Mouse (Mus musculus): Measurements from ENCODE around the gene Oxsr1. TPM values are rescaled to one million over a fixed set of nuclear protein-coding genes. Genes with fewer than 3 reads are reported as not detected.
"Not testable (repeated sequence)": the region's sequence is repeated elsewhere in the genome, so short reads cannot be mapped to it uniquely, and the experiment has no call there.

Oxsr1 gene
- total RNA-seq (2015) (14.5 and 16.9 TPM in 2 replicates), total RNA-seq (2017) (29.1 and 32.2 TPM in 2 replicates)

GRCm38 (mm10) chr9:119322289-119323259 lies at the start of gene Oxsr1:
Oxsr1 (minus strand) TSS chr9:119322427.
- ATAC-seq (replicated peaks; ENCODE audit: poor library complexity), result peak; percentile 88

GRCm38 (mm10) chr9:119371251-119371650 lies 49.0 kb upstream of the Oxsr1 start:
- no peak for ATAC-seq (replicated peaks; ENCODE audit: poor library complexity)

DNA sequence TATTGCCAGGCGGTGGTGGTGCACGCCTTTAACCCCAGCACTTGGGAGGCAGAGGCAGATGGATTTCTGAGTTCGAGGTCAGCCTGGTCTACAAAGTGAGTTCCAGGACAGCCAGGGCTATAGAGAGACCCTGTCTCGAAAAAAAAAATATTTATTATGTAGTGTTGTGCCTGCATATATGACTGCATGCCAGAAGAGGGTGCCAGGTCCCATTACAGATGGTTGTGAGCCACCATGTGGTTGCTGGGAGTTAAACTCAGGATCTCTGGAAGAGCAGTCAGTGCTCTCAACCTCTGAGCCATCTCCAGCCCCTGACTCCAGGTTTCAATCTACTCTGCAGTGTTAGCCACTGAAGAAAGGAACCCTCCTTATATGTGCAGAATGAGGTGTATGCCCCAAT lies 48.5 kb upstream of the Oxsr1 start:
- not testable (repeated sequence) for ATAC-seq (replicated peaks; ENCODE audit: poor library complexity)

DNA sequence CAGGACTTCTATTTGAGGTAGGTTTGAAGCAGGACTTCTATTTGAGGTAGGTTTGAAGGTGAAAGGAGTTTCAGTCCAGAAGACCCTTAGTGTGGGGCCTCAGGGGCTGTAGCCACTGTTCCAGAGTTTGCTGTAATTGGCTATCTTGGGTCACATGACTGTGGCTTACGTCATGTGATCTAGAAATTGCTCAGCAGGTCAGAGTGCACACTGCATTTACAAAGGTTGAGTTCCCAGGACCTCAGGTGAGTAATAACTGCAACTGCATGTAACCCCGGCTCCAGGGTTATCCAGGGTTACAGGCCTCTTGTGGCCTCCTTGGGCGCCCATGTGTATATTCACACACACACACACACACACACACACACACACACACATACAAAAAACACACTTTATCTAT lies 46.1 kb upstream of the Oxsr1 start:
- ATAC-seq (replicated peaks; ENCODE audit: poor library complexity), result no peak

DNA sequence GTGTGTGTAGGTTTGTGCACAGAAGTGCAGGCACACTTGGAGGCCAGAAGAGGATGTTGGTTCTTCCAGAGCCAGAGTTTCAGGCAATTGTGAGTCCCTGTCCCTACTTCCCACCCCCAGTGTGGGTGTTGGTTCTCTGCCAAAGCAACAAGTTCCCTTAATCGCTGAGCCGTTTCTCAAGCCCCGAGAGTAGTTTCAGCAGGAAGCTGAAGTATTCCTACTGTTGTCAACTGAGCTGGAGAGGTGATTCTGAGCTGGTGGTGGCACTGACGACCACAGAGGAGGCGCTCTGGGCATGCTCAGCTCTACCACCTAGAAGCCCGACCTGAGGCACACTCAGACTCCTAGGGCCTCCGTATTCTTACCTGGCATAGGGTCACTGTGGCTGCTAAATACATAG lies 43.1 kb upstream of the Oxsr1 start, which contains the start of gene Slc22a14:
Slc22a14 (minus strand) TSS at position 270 of the 400 bp plus-strand sequence.
- ATAC-seq (replicated peaks; ENCODE audit: poor library complexity), result peak; percentile 77

- ATAC-seq (replicated peaks; ENCODE audit: poor library complexity), result no peak
Measured at GRCm38 (mm10) chr9:119363229-119363628, 41.0 kb upstream of the Oxsr1 start.

- ATAC-seq (replicated peaks; ENCODE audit: poor library complexity), result no peak
Measured at GRCm38 (mm10) chr9:119361416-119361815, 39.2 kb upstream of the Oxsr1 start.

DNA sequence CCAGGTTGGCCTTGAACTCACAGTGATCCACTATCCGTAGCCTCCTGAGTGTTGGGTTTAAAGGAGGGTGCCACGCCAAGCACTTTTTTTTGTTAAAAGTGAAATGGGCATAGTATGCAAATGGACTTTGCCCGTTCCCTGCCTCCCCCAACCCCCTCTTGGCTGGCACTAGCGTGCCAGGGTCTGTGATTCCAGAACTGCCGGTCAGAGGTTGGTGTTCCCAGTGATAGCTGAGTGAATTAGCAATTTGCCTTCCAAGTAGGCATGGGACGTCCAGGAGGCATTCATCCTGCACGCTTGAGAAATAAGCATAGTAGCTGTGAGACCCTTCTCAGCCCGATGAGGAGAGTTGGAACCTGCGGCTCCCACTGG lies 35.8 kb upstream of the Oxsr1 start:
- ATAC-seq (replicated peaks; ENCODE audit: poor library complexity), result no peak

DNA sequence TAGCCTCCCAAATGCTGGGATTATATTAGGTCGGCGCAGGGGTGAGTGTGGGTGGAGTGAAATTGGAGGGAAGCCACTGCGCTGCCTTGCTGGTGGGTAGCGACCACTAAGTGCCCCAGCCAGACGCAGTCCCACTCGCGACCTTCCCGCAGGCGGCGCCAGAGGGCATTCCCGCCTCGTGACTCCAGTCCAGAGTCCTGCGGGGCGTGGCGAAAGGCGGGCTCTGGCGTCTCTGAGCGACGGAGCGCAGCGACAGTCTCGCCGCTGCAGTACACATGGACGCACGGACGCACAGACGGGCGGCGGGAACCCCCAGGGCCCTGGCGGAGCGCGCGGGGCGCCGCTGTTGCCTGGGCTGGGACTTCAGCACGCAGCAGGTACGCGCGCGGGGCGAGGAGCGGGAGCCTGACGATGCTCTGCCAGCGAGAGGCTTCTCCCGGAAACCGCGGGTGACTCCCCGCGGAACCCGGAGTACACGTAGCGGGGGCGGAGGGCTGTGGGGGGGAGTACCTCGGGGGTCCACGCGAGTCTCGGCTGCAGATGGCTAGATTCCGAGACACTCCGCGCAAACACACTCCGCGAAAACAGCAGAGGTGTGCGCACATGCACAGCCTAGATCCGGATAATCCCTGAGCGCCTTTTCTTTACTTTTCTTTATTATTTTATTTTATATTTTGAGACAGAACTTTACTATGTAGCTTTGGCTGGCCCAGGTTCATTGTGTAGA lies 35.3 kb upstream of the Oxsr1 start, which contains the start of gene Xylb:
Xylb (plus strand) TSS at position 51 of the 727 bp plus-strand sequence.
- ATAC-seq (replicated peaks; ENCODE audit: poor library complexity), result peak; percentile 99

GRCm38 (mm10) chr9:119355943-119356342 lies 33.7 kb upstream of the Oxsr1 start:
- ATAC-seq (replicated peaks; ENCODE audit: poor library complexity), result no peak

- ATAC-seq (replicated peaks; ENCODE audit: poor library complexity), result no peak
Measured at GRCm38 (mm10) chr9:119353926-119354325, 31.7 kb upstream of the Oxsr1 start.

DNA sequence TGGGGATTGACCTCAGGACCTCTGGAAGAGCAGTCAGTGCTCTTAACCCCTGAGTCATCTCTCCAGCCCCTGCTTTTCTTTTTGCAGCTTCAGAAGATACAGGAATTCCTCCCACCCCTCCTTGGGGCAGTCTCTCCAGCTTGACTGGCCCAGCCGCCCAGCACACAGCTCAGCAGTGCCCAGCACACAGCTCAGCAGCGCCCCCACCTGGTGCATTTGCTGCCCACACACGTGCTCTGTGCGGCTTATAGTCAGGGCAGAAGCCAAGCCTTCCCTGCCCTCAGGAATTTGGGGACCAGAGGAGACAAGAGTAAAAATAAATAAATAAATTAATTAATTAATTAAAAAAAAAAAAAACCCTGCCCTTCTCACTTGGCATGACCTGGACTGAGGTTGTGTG lies 29.8 kb upstream of the Oxsr1 start:
- peak; percentile 99 for ATAC-seq (replicated peaks; ENCODE audit: poor library complexity)

- no peak for ATAC-seq (replicated peaks; ENCODE audit: poor library complexity)
Measured at GRCm38 (mm10) chr9:119350947-119351705, 28.9 kb upstream of the Oxsr1 start.

DNA sequence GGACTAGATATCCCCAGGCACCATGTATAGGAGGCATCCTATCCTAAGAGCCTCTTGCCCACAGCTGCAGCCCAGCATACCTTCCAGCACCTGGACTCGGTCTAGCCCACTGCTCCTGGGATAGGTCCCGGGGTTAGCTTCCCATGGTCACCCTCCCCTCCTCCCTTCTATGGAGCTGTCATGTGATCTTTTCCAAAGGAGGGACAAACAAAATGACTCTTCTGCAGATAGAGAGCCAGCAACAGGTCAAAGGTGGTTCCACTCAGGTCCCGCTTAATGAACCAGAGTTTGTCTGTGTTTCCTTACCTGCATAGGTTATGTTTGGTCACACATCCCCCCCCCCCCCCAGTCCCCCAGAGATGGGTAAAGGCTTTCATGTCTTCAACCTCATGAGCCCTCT lies 28.3 kb upstream of the Oxsr1 start:
- no peak for ATAC-seq (replicated peaks; ENCODE audit: poor library complexity)

GRCm38 (mm10) chr9:119346376-119346775 lies 24.1 kb upstream of the Oxsr1 start:
- ATAC-seq (replicated peaks; ENCODE audit: poor library complexity), result no peak

DNA sequence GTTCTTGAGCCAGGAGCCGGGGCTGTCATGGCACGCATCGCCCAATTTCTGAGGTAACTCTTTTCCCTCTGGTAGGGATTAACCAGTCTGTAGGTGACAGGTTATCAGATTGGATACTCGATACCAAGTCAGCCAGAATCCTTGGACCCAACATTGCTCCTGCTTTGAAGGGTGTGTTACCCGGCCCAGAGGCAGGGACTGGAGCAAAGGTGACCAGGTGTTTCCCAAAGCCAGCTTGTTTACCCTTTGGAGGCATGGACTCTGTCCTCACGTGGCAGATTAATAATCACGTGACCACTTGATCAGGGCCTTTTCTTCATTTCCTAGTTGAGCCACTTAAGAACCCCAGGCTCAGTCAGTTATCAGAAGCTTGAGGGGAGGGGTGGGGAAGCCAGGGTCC lies 20.5 kb upstream of the Oxsr1 start:
- ATAC-seq (replicated peaks; ENCODE audit: poor library complexity), result no peak

DNA sequence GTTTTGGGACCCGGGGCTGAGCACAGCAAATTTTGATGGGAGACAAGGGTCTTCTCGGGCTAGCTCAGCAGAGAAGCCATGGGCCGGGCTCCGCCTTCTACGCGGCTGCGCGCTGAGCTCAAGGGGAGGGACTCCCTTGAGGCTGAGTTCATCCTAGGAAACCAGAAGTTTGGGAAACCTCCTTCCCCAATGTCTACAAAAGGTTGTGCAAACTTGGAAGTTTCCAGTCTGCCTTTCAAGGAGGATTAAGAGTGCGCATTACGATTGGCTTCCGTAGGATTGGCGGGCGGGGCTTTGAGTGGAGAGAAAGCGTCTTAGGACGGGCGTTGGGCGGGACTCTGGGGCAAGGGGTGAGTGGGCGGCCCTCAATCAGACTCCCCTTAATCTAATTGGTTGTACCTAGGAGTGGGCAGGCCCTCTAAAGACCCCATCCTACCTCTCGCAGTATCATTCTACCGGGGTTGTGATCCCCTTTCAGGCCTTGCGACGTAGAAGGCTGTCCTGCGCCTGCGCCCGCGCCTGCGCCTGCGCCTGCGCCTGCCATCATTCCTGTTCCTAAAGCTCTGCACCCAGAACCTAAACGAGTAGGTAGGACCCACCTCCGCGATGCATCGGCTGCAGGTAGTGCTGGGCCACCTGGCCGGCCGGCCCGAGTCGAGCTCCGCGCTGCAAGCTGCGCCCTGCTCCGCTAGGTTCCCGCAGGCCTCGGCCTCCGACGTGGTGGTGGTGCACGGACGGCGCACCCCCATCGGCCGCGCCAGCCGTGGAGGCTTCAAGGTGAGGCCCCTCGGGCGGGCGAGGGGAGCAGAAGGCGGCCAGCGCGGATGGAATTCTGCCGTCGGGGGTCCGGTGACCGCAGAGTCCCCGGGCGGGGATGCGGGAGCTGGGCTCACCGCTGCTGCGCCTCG lies 18.9 kb upstream of the Oxsr1 start, which contains the start of gene Myd88:
Myd88 (minus strand) TSS at position 503 of the 908 bp plus-strand sequence.
- ATAC-seq (replicated peaks; ENCODE audit: poor library complexity), result peak; percentile 87

GRCm38 (mm10) chr9:119340212-119340580 lies 18.0 kb upstream of the Oxsr1 start:
- ATAC-seq (replicated peaks; ENCODE audit: poor library complexity), result no peak

DNA sequence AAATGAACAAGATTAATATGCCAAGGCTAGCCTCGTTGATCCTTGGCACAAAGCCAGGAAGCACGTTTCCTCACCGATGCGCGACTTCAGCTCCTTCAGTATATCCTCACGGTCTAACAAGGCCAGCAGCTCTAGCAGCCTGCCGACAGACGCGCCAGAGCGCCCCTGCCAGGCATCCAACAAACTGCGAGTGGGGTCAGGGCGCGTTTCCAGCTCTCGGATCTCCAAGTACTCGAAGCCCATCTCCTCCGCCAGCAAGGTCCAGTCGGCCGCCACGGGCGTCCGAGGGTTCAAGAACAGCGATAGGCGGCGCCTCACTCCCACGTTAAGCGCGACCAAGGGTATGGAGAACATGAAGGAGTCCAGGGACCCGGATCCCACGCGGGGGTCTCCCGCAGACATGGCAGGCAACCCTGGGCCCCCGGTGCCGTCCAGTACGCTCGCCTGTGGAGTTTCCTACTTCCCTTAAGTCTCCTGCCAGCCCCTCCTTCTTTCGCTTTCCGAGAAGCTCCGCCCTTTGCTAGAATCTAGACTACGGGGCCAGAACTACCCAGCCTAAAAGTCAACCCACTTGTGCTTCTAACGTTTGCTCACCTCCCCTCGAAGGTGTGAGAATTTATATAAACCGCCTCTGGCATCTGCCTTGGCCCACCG lies 17.5 kb upstream of the Oxsr1 start, which contains the start of gene Acaa1a:
Acaa1a (plus strand) TSS at position 119 of the 654 bp plus-strand sequence.
- ATAC-seq (replicated peaks; ENCODE audit: poor library complexity), result peak; percentile 57

Data from megakaryocyte progenitor cell, adult 5-6 weeks (primary cell).